Mouse (Mus musculus) midbrain, embryonic 10.5 days (tissue): Measurements from ENCODE around the gene Gm5244. TPM values are rescaled to one million over a fixed set of nuclear protein-coding genes. Genes with fewer than 3 reads are reported as not detected.

Source experiments
- DNase-seq: peaks from one replicate; pipeline ENCODE4 v3.0.0-alpha.2; 2017; ENCODE audit warnings: low spot score
- H3K27ac ChIP-seq: fragments of 300-500 bp; sonication (generic); replicated peaks from 2 replicates; pipeline ENCODE4 v1.5.1; 2016; ENCODE audit warnings: mild to moderate bottlenecking
- H3K27me3 ChIP-seq: fragments of 300-500 bp; sonication (generic); 2 replicates; pipeline ENCODE4 v1.6.1; 2016; ENCODE audit warnings: low read depth, mild to moderate bottlenecking; ENCODE audit not compliant: poor library complexity, severe bottlenecking
- H3K36me3 ChIP-seq: fragments of 300-500 bp; sonication (generic); 2 replicates; pipeline ENCODE4 v1.6.1; 2016; ENCODE audit warnings: mild to moderate bottlenecking, moderate library complexity
- H3K4me1 ChIP-seq: fragments of 300-500 bp; sonication (generic); 2 replicates; pipeline ENCODE4 v1.6.1; 2016
- H3K4me3 ChIP-seq: fragments of 300-500 bp; sonication (generic); 2 replicates; pipeline ENCODE4 v1.5.1; 2016; ENCODE audit warnings: mild to moderate bottlenecking, moderate library complexity
- H3K9me3 ChIP-seq: fragments of 300-500 bp; sonication (generic); replicated peaks from 2 replicates; pipeline ENCODE4 v1.6.1; 2016; ENCODE audit warnings: mild to moderate bottlenecking
- WGBS: fragments of 180-500 bp; shearing (Covaris S2); methylation state at CpG from one replicate; pipeline ENCODE4 v1.1.7; 2016; 5-methylcytosine and 5-hydroxymethylcytosine counted together
- polyA plus RNA-seq: library from polyadenylated mRNA; unstranded; fragments of >200 nt; fragmentation: Nextera tagmentation; extraction: Ambion mirVana; gene quantifications from 2 replicates; pipeline ENCODE4 v1.2.1, GENCODE M21; 2016

Gene Gm5244
- polyA plus RNA-seq, 1 experiment from 2014 or later: not detected

DNA sequence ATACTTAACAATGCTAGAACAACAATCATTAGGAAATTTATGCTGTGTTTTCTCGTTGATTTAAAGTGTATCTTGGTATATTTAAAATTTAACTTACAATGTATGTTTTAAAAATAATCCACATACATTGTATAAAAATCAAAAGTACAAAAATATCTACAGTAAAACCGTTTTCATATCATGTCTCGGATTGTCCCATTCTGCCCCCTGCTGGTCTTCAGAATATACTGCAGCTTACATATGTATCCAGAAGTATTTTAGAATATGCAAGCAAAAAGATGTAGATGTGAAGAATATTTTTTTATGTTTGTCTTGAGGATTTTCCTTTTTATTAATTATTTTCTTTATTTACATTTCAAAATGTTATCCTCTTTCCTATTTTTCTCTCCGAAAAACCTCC is 26.1 kb upstream of the Gm5244 start:
- no peak for DNase-seq
- no peaks in the 10 kb centered on the region for H3K4me1 ChIP-seq

DNA sequence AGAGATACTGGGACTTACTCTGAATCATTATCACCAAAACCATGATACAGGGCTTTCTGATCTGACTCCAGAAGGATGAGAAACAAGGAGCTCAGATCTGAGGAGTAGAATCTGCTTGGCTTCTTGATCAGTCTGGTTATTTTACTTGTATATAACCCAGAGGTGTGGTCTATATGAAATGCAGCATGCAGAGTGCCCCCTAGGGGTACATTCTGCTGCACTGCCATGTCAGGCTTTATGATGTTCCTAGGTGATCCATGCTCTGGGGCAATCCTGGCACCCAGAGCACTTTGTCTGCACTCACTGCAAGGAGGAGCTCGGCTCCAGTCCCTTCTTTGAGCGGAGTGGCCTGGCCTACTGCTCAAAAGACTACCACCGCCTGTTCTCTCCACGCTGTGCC is 21.9 kb upstream of the Gm5244 start:
- Histone ChIP-seq H3K4me3 (no peak overlapping the region), H3K27me3 (no peaks in the 10 kb centered on the region), H3K36me3 (no peaks in the 10 kb centered on the region), H3K4me1 (no peaks in the 10 kb centered on the region), H3K27ac (no peak overlapping the region), H3K9me3 (no peaks in the 10 kb centered on the region)
- 77% methylated on average over 4 of the region's 4 CpGs for WGBS
- DNase-seq: no peak

More for the DNA sequence above, 26.1 kb upstream of the Gm5244 start:
- Histone ChIP-seq H3K4me3 (no peak overlapping the region), H3K9me3 (no peaks in the 10 kb centered on the region), H3K27me3 (no peaks in the 10 kb centered on the region), H3K36me3 (no peaks in the 10 kb centered on the region), H3K27ac (no peak overlapping the region)
- 48% methylated on average over 4 of the region's 4 CpGs for WGBS

- Histone ChIP-seq H3K9me3 (no peaks in the 10 kb centered on the region), H3K27ac (no peak overlapping the region), H3K4me3 (no peak overlapping the region), H3K27me3 (no peaks in the 10 kb centered on the region), H3K4me1 (no peaks in the 10 kb centered on the region), H3K36me3 (no peaks in the 10 kb centered on the region)
- DNase-seq: no peak
- 78% methylated on average over 2 of the region's 2 CpGs for WGBS
Measured at GRCm38 (mm10) chr19:12830823-12831430, 15.6 kb upstream of the Gm5244 start.

- H3K4me3 ChIP-seq: no peak overlapping the region
- no peaks in the 10 kb centered on the region for H3K36me3 ChIP-seq
- no peak for DNase-seq
- 73% methylated on average over 1 of the region's 1 CpGs for WGBS
- H3K27ac ChIP-seq: no peak overlapping the region
- no peaks in the 10 kb centered on the region for H3K4me1 ChIP-seq
- no peaks in the 10 kb centered on the region for H3K27me3 ChIP-seq
- H3K9me3 ChIP-seq: no peaks in the 10 kb centered on the region
Measured at GRCm38 (mm10) chr19:12831559-12831958, 14.9 kb upstream of the Gm5244 start.

GRCm38 (mm10) chr19:12833625-12834024 is 12.9 kb upstream of the Gm5244 start:
- no peak for DNase-seq
- H3K27me3 ChIP-seq: no peaks in the 10 kb centered on the region
- H3K36me3 ChIP-seq: no peaks in the 10 kb centered on the region
- 83% methylated on average over 3 of the region's 3 CpGs for WGBS
- H3K4me3 ChIP-seq: no peak overlapping the region
- H3K4me1 ChIP-seq: no peaks in the 10 kb centered on the region
- no peaks in the 10 kb centered on the region for H3K9me3 ChIP-seq
- H3K27ac ChIP-seq: no peak overlapping the region

GRCm38 (mm10) chr19:12838507-12838906 is 8.0 kb upstream of the Gm5244 start:
- H3K4me1 ChIP-seq: no peaks in the 10 kb centered on the region
- H3K36me3 ChIP-seq: no peaks in the 10 kb centered on the region
- H3K9me3 ChIP-seq: no peaks in the 10 kb centered on the region
- no peaks in the 10 kb centered on the region for H3K27me3 ChIP-seq
- 81% methylated on average over 1 of the region's 1 CpGs for WGBS
- H3K27ac ChIP-seq: no peak overlapping the region
- DNase-seq: no peak
- H3K4me3 ChIP-seq: no peak overlapping the region

GRCm38 (mm10) chr19:12856983-12857382 is 10.5 kb downstream of the Gm5244 start, which contains the start of gene Olfr1444:
Gene Olfr1444, plus strand, starts transcription at chr19:12857283.
- Histone ChIP-seq H3K27me3 (no peaks in the 10 kb centered on the region), H3K4me1 (no peaks in the 10 kb centered on the region), H3K4me3 (no peak within 1 kb of the TSS), H3K36me3 (no peaks in the 10 kb centered on the region), H3K9me3 (peaks cover 6% of the 10 kb centered on the region; the same call in 1 of the 2 replicates), H3K27ac (no peak within 1 kb of the TSS)
- DNase-seq: no peak
- WGBS: 71% methylated on average over 1 of the region's 1 CpGs

- Histone ChIP-seq H3K36me3 (no peaks in the 10 kb centered on the region), H3K27ac (no peak within 1 kb of the TSS), H3K27me3 (no peaks in the 10 kb centered on the region), H3K4me3 (no peak within 1 kb of the TSS), H3K4me1 (no peaks in the 10 kb centered on the region), H3K9me3 (0 out of 2 replicates have a peak, but pooled peaks cover 7% of the 10 kb centered on the region)
- 85% methylated on average over 2 of the region's 2 CpGs for WGBS
- no peak for DNase-seq
Measured at GRCm38 (mm10) chr19:12883555-12883954, 37.1 kb downstream of the Gm5244 start, which contains the start of gene Olfr1445. Gene Olfr1445, plus strand, starts transcription at chr19:12883855.

- Histone ChIP-seq H3K27ac (no peak within 1 kb of the TSS), H3K4me1 (no peaks in the 10 kb centered on the region), H3K27me3 (no peaks in the 10 kb centered on the region), H3K36me3 (no peaks in the 10 kb centered on the region), H3K9me3 (peaks cover 8% of the 10 kb centered on the region; the same call in 1 of the 2 replicates), H3K4me3 (no peak within 1 kb of the TSS)
- no peak for DNase-seq
- 86% methylated on average over 1 of the region's 1 CpGs for WGBS
Measured at GRCm38 (mm10) chr19:12893424-12893823, 46.9 kb downstream of the Gm5244 start, which contains the start of gene Olfr1446. Gene Olfr1446, minus strand, starts transcription at chr19:12893524.

Other genes starting within 250 kb of the Gm5244 start
- gene Gm4952, start 246.7 kb upstream of the Gm5244 start, polyA plus RNA-seq: not detected in 2 replicates
- gene Glyat, start 213.4 kb upstream of the Gm5244 start, polyA plus RNA-seq: not detected in 2 replicates
- not detected in 2 replicates for gene Olfr1442, start 176.2 kb upstream of the Gm5244 start, polyA plus RNA-seq
- gene Olfr1443, start 168.6 kb upstream of the Gm5244 start, polyA plus RNA-seq: not detected in 2 replicates
- not detected in 2 replicates for gene Keg1, start 150.9 kb upstream of the Gm5244 start, polyA plus RNA-seq
- 1.5 and 2.0 TPM in 2 replicates for gene Cntf, start 81.0 kb upstream of the Gm5244 start, polyA plus RNA-seq
- gene Zfp91, start 50.6 kb upstream of the Gm5244 start, polyA plus RNA-seq: 13.3 and 15.6 TPM in 2 replicates
- 1.2 TPM in 2 replicates for gene Lpxn, start 50.5 kb upstream of the Gm5244 start, polyA plus RNA-seq
- gene Olfr1444, start 10.6 kb downstream of the Gm5244 start, polyA plus RNA-seq: not detected in 2 replicates
- gene Olfr1445, start 37.2 kb downstream of the Gm5244 start, polyA plus RNA-seq: not detected in 2 replicates
- not detected in 2 replicates for gene Olfr1446, start 46.8 kb downstream of the Gm5244 start, polyA plus RNA-seq
- gene Olfr1447, start 57.1 kb downstream of the Gm5244 start, polyA plus RNA-seq: not detected in 2 replicates
- gene Olfr1448, start 77.7 kb downstream of the Gm5244 start, polyA plus RNA-seq: not detected in 2 replicates
- gene Olfr1449, start 84.2 kb downstream of the Gm5244 start, polyA plus RNA-seq: not detected in 2 replicates
- not detected in 2 replicates for gene Olfr1450, start 103.6 kb downstream of the Gm5244 start, polyA plus RNA-seq
- gene Olfr1451, start 148.3 kb downstream of the Gm5244 start, polyA plus RNA-seq: not detected in 2 replicates
- not detected in 2 replicates for gene Olfr1453, start 181.6 kb downstream of the Gm5244 start, polyA plus RNA-seq
- gene Olfr1454, start 213.9 kb downstream of the Gm5244 start, polyA plus RNA-seq: not detected in 2 replicates